Mouse (Mus musculus) adrenal gland, postnatal 10 days (tissue): ENCODE measurements around the gene Ccne1. TPM values are rescaled to one million over a fixed set of nuclear protein-coding genes. Genes with fewer than 3 reads are reported as not detected.
A peak's percentile ranks its signal among the peaks of the same experiment; 100 is the strongest.

Experiments
- DNase-seq: peaks from one replicate; pipeline ENCODE4 v3.0.0; 2021; ENCODE audit warnings: mixed read lengths
- total RNA-seq, 2 experiments: library from RNA; stranded (reverse); gene quantifications; 2 replicates each; pipeline ENCODE4 v1.2.3; 2021

Ccne1 gene
- total RNA-seq, 2 experiments from 2014 or later: 10.0 to 10.8 TPM

DNA sequence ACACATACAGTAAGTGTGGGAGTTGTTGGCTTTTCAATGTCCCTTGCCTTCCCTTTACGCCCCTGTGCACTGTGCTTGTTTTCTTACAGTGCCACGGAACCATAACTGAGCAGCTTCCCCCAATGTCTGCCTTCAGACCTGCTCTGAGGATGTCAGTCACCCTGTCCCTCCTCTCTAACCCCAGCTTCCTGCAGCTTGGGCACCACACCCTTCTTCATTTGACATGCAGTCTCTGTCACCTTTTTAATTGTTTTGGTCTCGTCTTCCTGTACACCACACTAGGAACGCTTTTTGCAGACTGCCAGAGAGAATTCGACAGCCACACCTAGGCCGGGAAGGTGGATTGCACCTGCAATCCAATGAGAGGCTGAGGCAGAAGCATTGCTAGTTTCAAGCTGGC, 13.0 kb downstream of the Ccne1 start:
- no peak for DNase-seq

DNA sequence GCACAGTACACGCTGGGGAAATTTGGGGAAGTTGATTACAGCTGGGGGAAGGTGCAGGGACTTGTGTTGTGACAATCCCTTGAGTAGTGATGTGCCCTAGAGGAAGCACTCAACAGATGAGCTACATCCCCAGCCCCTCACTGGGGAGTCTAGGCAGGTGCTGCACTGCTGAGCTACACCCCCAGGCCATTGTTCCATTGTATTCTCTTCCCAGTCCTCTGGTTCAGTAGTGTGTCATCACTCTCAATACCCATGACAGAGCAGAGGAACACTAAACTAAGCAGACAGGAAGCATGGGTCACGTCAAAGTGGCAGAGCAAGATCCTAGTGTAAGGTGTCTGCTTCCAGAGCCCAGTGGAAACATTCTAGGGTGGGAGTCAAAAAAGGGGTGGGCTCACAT, 14.2 kb downstream of the Ccne1 start:
- no peak for DNase-seq

DNA sequence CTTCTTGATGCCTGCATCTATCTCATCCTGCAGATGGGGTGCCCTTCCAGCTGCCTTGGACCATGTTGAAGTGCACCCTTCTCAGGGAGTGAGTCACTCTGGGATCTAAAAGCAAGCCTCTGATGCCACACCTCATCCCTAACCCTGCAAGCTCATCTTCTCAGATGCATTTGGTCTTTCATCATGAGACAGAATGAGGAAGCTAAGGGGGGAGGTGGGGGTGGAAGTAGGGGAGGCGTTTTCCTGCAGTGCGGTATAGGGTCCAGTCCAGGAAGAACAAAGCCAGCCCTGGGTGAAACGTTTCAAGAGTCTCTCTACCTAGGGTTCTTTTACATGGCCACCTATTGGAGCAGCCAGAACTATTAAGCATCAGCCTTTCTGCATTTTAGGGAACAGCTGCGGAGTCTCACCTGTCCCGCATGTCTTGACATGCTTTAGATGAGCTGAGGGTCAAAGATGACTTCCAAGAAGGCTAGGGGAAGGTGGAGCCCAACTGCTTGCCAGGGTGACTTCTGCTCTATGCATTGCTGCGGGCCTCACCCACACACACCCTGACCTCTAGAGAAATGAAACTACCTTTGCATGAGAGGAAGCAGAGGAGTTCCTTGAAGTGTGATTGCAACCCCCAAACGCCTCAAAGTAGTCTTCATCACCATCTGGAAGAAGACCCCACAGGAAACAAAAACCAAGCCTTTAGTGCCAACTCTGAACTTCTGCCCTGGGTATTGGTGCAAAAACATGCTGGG, 17.2 kb downstream of the Ccne1 start:
- DNase-seq: no peak

DNA sequence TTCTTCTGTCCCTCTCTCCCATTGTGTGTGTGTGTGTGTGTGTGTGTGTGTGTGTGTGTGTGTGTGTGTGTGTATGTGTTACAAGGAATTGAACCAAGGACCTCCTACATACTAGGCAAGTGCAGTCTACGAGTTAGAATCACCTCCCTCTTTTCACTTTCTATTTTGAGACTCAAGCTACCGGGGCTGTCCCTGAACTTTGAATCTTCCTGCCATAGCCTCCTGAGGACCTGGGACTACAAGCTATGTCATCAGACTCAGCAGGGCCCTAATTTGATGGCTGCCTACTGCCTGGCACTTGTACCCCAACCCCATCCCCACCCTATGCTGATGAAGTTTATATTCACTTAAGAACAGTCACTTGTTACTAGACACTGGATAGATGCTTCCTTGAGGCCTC, 18.9 kb downstream of the Ccne1 start:
- DNase-seq: no peak

DNA sequence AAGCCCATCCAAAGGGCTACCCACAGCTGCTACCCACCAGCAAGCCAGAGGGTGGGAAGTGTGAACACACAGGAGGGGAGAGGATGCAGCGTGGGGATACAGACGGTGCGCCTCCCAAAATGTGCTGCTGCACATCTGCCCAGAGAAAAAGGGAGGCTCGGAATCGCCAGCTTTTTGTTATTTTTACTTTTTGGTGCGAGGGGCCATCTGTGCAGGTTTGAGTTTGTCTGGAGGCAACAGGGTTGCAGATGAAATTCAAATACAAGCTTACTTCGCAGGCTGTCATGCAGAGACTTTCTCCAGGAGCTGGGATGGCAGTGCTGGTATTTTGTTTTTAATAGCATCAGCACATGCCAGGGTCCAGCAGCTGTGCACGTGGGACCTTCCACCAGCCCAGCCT, 19.5 kb downstream of the Ccne1 start:
- DNase-seq: no peak

DNA sequence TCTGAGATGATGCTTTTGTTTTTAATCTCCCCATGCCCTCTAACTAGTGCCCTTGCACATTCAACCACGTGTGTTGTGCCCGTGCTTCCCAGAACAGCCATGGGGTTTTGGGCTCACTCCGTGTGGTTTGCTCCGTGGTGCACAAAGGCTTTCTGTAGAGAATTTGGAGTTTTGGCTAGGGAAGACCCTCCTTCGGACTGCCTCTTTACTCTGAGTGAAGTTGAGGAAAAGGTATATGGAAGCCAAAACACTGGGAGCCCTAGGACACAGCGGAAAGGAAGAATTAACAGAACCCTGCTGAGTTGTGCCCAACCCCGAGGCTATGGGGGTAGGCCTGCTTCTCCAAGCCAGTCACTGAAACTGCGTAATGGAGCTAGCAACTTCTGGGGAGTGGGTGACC, 20.9 kb downstream of the Ccne1 start:
- no peak for DNase-seq

DNA sequence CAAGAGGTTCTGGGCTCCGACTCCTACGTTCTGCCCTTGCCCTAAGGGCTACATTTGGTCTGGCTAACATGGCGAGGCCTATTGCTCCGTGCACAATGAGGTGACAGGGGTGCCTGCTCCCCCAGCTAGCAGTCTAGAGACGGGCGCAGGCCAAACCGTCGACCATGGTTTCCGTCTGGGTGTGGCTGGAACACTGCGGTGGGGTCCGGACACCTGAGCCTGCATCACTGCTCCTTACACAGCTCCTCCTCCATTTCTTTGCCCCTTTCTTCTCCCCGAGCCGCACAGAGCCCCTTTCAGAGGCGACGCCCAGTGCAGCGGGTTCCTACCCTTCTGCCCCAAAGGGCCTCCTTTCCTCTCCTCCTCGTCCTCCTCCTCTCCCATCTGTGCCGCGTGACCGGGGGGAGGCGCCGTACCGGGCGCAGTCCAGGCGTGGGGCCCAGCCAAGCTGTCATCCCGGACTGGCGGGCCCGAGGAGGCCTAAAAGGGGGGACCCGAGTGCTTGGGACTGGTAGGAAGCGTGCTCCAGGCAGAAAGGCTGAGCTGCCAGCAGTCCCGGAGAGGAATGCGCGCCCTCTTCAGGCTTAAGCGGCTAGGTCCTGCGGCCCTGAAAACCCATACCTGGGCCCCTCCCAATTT, 21.6 kb downstream of the Ccne1 start:
- DNase-seq: peak; percentile 76

DNA sequence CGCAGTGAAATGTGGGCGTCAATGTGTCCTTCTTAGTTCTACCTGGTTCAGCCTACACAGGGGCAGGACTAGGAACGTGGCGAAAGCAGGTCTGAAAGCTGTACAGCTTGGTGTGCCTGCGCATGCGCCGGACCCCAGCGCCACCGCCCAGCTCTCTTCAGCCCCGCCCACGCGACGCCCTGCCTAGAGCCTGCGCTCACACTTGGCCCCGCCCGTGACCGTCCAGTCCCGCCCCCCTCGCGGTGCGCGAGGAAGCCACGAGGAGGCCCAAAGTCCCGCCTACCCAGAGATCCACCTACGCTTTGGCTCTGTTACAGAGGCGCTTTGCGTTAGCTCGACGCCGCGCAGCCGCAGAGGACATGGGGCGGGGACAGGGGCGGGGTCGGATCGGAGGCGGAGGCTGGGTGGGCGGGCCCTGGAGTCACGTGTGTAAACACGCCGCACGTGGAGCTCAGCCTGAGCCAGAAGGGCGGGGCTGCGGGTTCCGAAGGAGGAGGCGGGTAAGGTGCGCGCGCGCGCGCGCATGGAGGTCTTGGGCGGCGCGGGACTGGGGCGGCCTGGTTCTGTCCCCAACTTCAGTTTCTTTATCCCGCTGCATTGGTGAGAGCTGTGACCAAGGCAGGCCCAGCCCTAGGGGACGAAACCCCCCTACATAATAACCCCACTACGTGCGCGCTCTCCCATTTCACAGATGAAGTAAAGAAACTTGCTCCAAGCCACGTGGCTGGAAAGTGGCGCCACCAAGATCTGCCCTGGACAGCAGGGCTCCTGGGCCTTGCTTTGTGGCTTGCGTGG, 22.4 kb downstream of the Ccne1 start:
- peak; percentile 99 for DNase-seq

- DNase-seq: no peak
Measured at GRCm38 (mm10) chr7:38082971-38083370, 24.4 kb downstream of the Ccne1 start.

DNA sequence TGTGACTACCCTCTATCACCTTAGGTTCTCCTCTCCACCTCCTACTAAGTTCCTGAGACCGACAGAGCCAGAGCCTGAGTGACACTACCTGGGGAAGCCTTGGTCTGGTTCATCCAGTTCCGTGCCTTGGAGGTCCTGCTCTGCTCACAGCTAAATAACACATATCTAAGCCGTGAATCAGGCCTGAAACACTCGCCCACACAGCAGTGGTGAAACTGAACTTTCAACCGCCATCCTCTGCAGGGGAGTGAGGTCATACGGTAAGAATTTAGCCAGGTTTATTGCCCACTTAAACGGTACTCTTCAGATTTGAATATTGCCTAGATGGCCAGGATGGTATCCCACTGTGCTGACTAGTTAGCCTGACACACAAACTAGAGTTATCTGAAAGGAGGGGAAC, 30.1 kb downstream of the Ccne1 start:
- DNase-seq: no peak

GRCm38 (mm10) chr7:38075487-38075886, 31.8 kb downstream of the Ccne1 start:
- DNase-seq: no peak

- DNase-seq: no peak
Measured at GRCm38 (mm10) chr7:38074920-38075319, 32.4 kb downstream of the Ccne1 start.

- no peak for DNase-seq
Measured at GRCm38 (mm10) chr7:38074514-38074913, 32.8 kb downstream of the Ccne1 start.

- DNase-seq: peak; percentile 64
Measured at GRCm38 (mm10) chr7:38073782-38074181, 33.6 kb downstream of the Ccne1 start.

DNA sequence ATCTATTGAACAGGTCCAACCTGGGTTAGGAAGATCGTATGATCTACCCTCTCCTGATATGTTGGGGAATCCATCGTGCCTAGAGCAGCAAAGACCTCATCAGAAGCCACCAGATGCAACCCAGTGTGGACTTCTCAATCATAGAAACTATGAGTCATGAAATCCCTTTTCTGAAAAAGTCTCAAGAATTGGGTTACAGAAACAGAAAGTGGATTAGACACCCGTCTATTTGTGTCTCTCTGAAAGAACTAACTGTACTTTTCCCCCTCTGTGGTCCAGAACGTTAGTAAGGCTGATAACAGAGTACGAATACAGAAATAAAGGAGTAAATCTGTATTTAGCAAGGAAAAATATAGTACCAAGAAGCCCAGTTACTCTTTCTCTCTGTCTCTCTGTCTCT, 36.3 kb downstream of the Ccne1 start:
- no peak for DNase-seq

DNA sequence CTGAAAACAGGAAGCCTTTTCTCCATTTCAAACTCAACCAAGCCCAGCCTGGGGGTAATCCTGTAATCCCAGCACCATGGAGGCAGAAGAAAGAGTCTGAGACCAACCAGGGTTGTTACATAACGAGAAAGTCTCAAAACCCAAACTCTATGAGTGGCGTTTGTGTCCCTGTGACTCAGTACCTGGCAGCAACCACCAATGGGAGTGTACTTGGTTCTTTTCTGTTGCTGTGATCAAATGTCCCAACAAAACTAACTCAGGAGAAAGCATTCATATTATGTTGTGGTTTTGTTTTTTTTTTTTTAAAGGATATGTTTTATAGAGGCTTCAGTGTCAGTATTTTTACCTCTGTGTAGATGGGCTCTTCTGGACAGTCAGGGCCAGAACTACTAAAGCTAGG, 36.7 kb downstream of the Ccne1 start:
- no peak for DNase-seq

DNA sequence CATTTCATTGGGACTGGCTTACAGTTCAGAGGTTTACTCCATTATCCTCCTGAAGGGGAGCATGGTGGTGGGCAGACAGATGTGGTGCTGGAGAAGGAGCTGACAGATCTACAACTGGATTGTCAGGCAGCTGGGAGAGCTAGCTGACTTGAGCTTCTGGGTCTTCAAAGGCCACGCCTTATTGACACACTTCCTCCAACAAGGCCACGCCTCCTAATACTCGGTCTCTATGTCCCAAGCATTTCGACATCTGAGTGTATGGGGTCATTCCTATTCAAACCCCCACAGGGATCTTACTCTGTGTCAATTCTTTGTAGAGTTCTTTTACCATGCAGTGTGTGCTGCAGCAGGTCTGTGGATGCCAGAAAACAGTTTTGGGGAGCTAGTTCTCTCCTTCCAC, 42.9 kb downstream of the Ccne1 start:
- DNase-seq: no peak

DNA sequence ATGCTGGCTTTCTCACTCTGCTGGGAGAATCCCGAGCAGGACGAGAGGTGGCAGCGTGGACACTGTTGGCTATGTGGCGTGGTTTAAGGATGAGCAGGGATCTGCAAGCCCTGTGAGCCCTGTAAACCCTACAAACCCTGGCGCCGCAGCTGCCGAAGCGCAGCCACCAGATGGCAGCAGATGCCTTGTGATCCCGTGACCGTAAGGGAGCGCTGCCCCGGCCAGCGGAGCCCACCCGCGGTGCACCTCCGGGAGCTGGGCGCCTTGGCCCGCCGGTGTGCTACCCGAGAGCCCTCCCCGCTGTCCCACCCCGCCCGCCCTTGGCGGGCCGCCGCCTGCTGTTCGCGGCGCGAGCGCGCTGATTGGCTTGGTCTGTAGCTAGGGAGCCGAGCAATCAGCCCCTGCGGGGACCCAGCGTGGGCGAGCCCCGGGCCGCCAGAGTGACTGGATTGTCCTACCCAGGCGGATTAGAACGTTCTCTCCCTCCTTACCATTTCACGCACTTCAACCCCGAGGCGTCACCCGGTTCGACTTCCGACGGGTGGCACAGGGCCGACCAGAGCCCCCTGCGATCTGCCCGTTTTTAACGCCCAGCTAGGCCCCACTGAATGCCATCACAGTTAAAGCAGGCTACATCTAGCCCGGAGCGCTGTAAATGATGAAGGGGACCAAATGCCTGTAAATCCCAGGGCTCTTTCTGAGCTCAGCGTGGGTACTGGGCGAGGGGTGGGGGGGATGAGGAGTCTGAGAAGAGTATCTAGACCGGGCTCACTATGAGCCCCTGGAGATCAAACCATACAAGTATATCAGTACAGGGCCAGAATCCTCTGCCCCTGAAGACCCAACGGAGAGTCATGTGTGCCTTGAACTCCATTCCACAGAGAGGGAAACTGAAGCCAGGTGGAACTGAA, 46.0 kb downstream of the Ccne1 start:
- peak; percentile 93 for DNase-seq

- no peak for DNase-seq
Measured at GRCm38 (mm10) chr7:38059636-38060330, 47.6 kb downstream of the Ccne1 start.

DNA sequence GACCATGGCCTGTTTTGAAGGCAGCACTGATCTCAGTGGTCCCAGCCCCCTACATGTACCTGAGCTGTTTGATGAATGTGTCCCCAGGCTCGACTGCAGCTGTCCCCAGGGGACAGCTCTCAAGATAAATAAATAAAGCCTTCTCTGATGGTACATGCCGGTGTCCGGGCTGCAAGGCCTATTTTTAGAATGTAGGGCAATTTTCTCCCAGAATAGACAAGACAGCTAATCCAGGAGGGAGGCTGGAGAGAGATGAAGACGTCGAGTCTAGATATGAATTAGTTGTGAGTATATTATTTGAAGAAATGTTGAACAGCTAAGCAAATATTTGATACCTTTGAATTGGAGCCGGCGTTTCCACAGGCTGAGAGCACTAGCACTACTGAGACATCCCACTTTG, 48.2 kb downstream of the Ccne1 start:
- no peak for DNase-seq

- no peak for DNase-seq
Measured at GRCm38 (mm10) chr7:38055996-38056395, 51.3 kb downstream of the Ccne1 start.

DNA sequence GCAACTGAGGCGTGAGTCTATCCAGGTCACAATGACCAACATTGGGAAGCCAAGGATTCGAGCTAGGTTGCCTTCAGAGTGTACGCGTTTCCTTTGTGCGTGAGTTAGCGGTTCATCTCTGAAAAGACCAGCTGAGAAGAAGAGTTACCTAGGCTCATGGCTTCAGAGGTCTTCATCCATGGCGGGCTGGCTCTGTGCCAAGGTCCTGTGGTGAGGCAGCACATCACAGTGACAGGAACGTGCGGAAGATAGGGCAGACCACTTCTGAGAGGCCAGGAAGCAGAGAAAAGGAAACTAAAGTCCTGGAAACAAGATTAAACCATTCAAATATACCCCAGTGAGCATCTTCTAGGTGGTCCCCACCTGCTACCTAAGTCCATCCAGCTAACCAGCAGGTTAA, 53.1 kb downstream of the Ccne1 start:
- no peak for DNase-seq
